Mouse (Mus musculus): ENCODE results near the gene Ess2. TPM values are rescaled to one million over a fixed set of nuclear protein-coding genes. Genes with fewer than 3 reads are reported as not detected.
"Not testable (repeated sequence)": the region's sequence is repeated elsewhere in the genome, so short reads cannot be mapped to it uniquely, and the experiment has no call there.

The Ess2 gene
- polyA plus RNA-seq (2014; fragmentation: Nextera tagmentation; extraction: Ambion mirVana): 38.4 and 40.3 TPM in 2 replicates

- H3K9ac ChIP-seq (replicated peaks; ENCODE audit: low read length): peak within 1 kb of the TSS; percentile 72
- H3K4me2 ChIP-seq (ENCODE audit: low read depth, low read length): peak within 1 kb of the TSS; percentile 83
- H3K9me3 ChIP-seq (replicated peaks; ENCODE audit: control insufficient read depth, low read length): no peaks in the 10 kb centered on the region
- peak; percentile 99 for DNase-seq (ENCODE audit: low spot score)
- no peak within 1 kb of the TSS for H3K27ac ChIP-seq (replicated peaks; ENCODE audit: low read depth, low read length)
- peak; percentile 85 for ATAC-seq (replicated peaks; ENCODE audit: insufficient number of reproducible peaks, low FRiP score, low TSS enrichment, low read depth)
- H3K36me3 ChIP-seq (replicated peaks; ENCODE audit: control insufficient read depth, insufficient read depth, low read depth, low read length): peaks cover 11% of the 10 kb centered on the region
- 0% methylated on average over 35 of the region's 35 CpGs for WGBS
- H3K4me3 ChIP-seq (ENCODE audit: low read depth, low read length): peak within 1 kb of the TSS; percentile 68
- peaks cover 41% of the 10 kb centered on the region for H3K27me3 ChIP-seq (ENCODE audit: control insufficient read depth, insufficient read depth, low read length)
- H3K4me1 ChIP-seq (ENCODE audit: control insufficient read depth, insufficient read depth, low read length): no peaks in the 10 kb centered on the region; the same call in none of the 2 replicates
Observed at GRCm38 (mm10) chr16:17911052-17911595, at the start of gene Ess2. Ess2 (minus strand) TSS chr16:17911348.

GRCm38 (mm10) chr16:17956052-17956638, 45.0 kb upstream of the Ess2 start:
- 95% methylated on average over 16 of the region's 17 CpGs for WGBS
- not testable (repeated sequence) for H3K4me2 ChIP-seq (ENCODE audit: low read depth, low read length); ATAC-seq (replicated peaks; ENCODE audit: insufficient number of reproducible peaks, low FRiP score, low TSS enrichment, low read depth)

DNA sequence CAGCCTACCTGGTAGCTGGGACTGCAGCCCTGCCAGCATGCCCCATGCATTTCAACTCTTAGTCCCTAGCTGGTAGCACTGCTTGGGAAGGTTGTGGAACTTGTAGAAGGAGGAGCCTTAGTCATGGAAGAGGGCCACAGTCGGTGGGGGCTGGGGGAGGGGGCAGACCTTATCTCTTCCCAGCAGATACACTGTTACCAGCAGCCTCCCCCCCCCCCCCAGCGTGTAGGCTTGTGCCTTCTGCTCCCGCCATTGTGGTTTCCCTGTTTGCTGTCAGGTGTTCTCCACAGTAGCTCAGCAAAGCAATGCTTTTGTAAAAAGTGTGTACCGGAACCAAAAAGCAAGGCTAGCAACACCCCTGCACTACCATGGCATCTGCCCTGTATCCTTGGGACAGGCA, 40.5 kb upstream of the Ess2 start:
- Histone ChIP-seq H3K4me1 (ENCODE audit: control insufficient read depth, insufficient read depth, low read length) (no peaks in the 10 kb centered on the region; the same call in 1 of the 2 replicates), H3K9ac (replicated peaks; ENCODE audit: low read length) (no peak overlapping the region), H3K9me3 (replicated peaks; ENCODE audit: control insufficient read depth, low read length) (no peaks in the 10 kb centered on the region), H3K27me3 (ENCODE audit: control insufficient read depth, insufficient read depth, low read length) (no peaks in the 10 kb centered on the region), H3K4me3 (ENCODE audit: low read depth, low read length) (no peak overlapping the region), H3K36me3 (replicated peaks; ENCODE audit: control insufficient read depth, insufficient read depth, low read depth, low read length) (no peaks in the 10 kb centered on the region), H3K4me2 (ENCODE audit: low read depth, low read length) (no peak overlapping the region), H3K27ac (replicated peaks; ENCODE audit: low read depth, low read length) (no peak overlapping the region)
- ATAC-seq (replicated peaks; ENCODE audit: insufficient number of reproducible peaks, low FRiP score, low TSS enrichment, low read depth): no peak
- WGBS: 84% methylated on average over 4 of the region's 4 CpGs
- no peak for DNase-seq (ENCODE audit: low spot score)

More at GRCm38 (mm10) chr16:17956052-17956638, 45.0 kb upstream of the Ess2 start:
- not testable (repeated sequence) for H3K9me3 ChIP-seq (replicated peaks; ENCODE audit: control insufficient read depth, low read length); H3K9ac ChIP-seq (replicated peaks; ENCODE audit: low read length); H3K27ac ChIP-seq (replicated peaks; ENCODE audit: low read depth, low read length); H3K4me3 ChIP-seq (ENCODE audit: low read depth, low read length); H3K27me3 ChIP-seq (ENCODE audit: control insufficient read depth, insufficient read depth, low read length); H3K4me1 ChIP-seq (ENCODE audit: control insufficient read depth, insufficient read depth, low read length); H3K36me3 ChIP-seq (replicated peaks; ENCODE audit: control insufficient read depth, insufficient read depth, low read depth, low read length); DNase-seq (ENCODE audit: low spot score)

DNA sequence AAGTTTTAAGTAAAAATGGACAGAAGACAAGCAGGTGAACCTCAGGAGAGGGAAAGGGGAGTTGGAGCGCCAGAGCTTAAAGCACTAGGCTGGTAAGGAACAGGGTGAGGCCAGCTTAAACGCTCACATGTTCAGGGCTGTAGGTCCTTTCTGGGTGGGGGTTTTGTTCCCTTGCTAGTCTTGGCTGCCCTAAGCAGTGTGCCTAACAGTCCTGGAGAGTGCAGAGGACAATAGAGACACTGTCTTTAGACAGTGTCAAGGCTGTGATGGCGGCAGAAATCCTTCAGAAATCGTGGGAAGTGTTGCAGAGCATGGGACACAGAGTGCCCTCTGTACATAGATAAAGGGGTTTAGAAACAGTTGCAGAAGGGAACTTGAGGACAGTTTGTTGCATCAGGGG, 38.9 kb upstream of the Ess2 start:
- H3K4me2 ChIP-seq (ENCODE audit: low read depth, low read length): no peak overlapping the region
- no peak; the same call in 1 of the 2 replicates for ATAC-seq (replicated peaks; ENCODE audit: insufficient number of reproducible peaks, low FRiP score, low TSS enrichment, low read depth)
- H3K4me3 ChIP-seq (ENCODE audit: low read depth, low read length): no peak overlapping the region
- H3K27me3 ChIP-seq (ENCODE audit: control insufficient read depth, insufficient read depth, low read length): no peaks in the 10 kb centered on the region
- no peak overlapping the region for H3K27ac ChIP-seq (replicated peaks; ENCODE audit: low read depth, low read length)
- no peak overlapping the region for H3K9ac ChIP-seq (replicated peaks; ENCODE audit: low read length)
- no peaks in the 10 kb centered on the region for H3K9me3 ChIP-seq (replicated peaks; ENCODE audit: control insufficient read depth, low read length)
- peak; percentile 6 for DNase-seq (ENCODE audit: low spot score)
- WGBS: 38% methylated on average over 4 of the region's 4 CpGs
- H3K36me3 ChIP-seq (replicated peaks; ENCODE audit: control insufficient read depth, insufficient read depth, low read depth, low read length): no peaks in the 10 kb centered on the region
- H3K4me1 ChIP-seq (ENCODE audit: control insufficient read depth, insufficient read depth, low read length): no peaks in the 10 kb centered on the region; the same call in 1 of the 2 replicates

DNA sequence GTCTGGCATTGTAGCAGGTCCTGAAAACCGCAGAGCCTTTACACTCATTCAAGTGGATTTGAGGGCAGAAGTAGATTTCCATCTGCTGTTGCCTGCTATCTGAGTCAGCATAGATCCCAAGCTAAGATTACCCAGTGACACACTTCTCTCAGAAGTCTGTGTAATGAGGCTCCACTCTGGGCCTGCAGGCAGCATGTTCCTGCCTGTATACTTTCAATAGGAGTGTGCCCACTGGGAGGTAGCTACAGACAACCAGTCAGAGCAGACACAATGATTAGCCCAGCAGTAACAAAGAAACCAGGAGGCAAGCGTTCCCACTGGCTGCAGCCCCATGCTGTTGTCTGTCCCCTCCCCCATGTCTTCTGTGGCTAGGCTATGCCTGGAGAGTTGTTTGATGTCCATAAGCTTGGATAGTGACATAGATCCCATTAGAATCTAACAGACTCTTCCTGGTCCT, 38.3 kb upstream of the Ess2 start:
- Histone ChIP-seq H3K36me3 (replicated peaks; ENCODE audit: control insufficient read depth, insufficient read depth, low read depth, low read length) (no peaks in the 10 kb centered on the region), H3K27me3 (ENCODE audit: control insufficient read depth, insufficient read depth, low read length) (no peaks in the 10 kb centered on the region), H3K4me1 (ENCODE audit: control insufficient read depth, insufficient read depth, low read length) (no peaks in the 10 kb centered on the region; the same call in 1 of the 2 replicates), H3K4me3 (ENCODE audit: low read depth, low read length) (no peak overlapping the region), H3K9ac (replicated peaks; ENCODE audit: low read length) (no peak overlapping the region), H3K27ac (replicated peaks; ENCODE audit: low read depth, low read length) (no peak overlapping the region), H3K9me3 (replicated peaks; ENCODE audit: control insufficient read depth, low read length) (no peaks in the 10 kb centered on the region), H3K4me2 (ENCODE audit: low read depth, low read length) (no peak overlapping the region)
- peak; percentile 45 for DNase-seq (ENCODE audit: low spot score)
- peak; percentile 84 for ATAC-seq (replicated peaks; ENCODE audit: insufficient number of reproducible peaks, low FRiP score, low TSS enrichment, low read depth)
- WGBS: 45% methylated on average over 2 of the region's 2 CpGs

DNA sequence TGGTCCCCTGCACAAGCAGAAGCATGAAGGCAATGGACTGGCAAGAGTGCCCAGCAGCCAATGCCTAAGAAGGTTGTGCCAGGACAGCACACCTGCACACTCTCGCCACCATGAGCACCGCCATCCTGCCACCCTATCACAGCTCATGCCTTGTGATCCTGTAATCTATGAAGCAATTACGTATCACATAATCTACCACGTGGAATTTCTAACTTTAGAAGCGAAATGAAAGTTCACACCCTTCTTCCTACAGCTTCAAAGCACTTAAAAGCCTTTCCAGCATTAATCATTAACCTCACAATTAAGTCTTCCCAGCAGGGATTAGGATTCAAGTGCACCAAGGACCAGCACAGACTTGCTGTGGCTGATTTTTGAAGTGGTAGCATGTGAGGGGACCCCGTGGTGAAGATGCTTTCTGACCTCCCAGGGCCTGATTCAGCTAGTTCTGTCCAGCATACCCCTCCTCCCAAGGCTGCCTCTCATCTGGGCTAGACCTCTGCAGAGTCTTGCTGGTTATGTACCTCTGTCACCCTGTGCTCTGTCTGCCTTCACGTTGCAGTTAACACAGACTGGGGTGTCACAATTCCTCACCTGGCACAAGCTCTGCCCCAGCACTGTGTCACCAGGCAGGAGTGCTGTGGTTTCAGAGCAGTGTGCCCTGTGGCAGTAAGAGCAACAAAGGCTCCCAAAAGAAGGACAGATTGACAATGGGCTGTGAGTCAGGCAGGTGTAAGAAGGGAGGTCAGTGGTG, 34.1 kb upstream of the Ess2 start:
- H3K9ac ChIP-seq (replicated peaks; ENCODE audit: low read length): no peak overlapping the region
- H3K27ac ChIP-seq (replicated peaks; ENCODE audit: low read depth, low read length): no peak overlapping the region
- no peak overlapping the region for H3K4me3 ChIP-seq (ENCODE audit: low read depth, low read length)
- WGBS: 65% methylated on average over 7 of the region's 7 CpGs
- H3K4me1 ChIP-seq (ENCODE audit: control insufficient read depth, insufficient read depth, low read length): no peaks in the 10 kb centered on the region; the same call in 1 of the 2 replicates
- DNase-seq (ENCODE audit: low spot score) (no peak), ATAC-seq (replicated peaks; ENCODE audit: insufficient number of reproducible peaks, low FRiP score, low TSS enrichment, low read depth) (no peak)
- H3K27me3 ChIP-seq (ENCODE audit: control insufficient read depth, insufficient read depth, low read length): no peaks in the 10 kb centered on the region
- H3K36me3 ChIP-seq (replicated peaks; ENCODE audit: control insufficient read depth, insufficient read depth, low read depth, low read length): no peaks in the 10 kb centered on the region
- H3K4me2 ChIP-seq (ENCODE audit: low read depth, low read length): no peak overlapping the region
- no peaks in the 10 kb centered on the region for H3K9me3 ChIP-seq (replicated peaks; ENCODE audit: control insufficient read depth, low read length)

DNA sequence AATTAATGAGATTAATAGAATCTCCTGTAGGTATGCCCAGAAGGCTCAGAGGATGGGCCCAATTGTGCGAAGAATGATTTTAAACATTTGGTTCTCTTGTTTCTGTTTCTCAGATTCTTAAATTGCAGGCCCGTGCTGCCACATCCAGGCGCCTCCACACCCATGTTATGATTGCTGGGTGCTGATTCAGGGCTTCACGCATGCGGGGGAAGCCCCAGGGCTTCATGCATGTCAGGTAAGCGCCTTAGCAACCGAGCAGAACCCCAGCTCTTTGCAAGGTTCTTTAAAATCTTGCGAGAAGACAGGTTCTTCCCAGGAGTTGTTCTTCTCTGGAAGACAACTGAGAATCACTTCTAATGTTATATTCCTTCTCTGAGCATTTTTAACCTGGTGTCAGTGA, 32.3 kb upstream of the Ess2 start:
- no peak overlapping the region for H3K9ac ChIP-seq (replicated peaks; ENCODE audit: low read length)

GRCm38 (mm10) chr16:17939255-17939751, 28.2 kb upstream of the Ess2 start:
- H3K4me3 ChIP-seq (ENCODE audit: low read depth, low read length): no peak overlapping the region
- no peak overlapping the region for H3K4me2 ChIP-seq (ENCODE audit: low read depth, low read length)
- H3K27me3 ChIP-seq (ENCODE audit: control insufficient read depth, insufficient read depth, low read length): no peaks in the 10 kb centered on the region
- H3K4me1 ChIP-seq (ENCODE audit: control insufficient read depth, insufficient read depth, low read length): no peaks in the 10 kb centered on the region
- no peaks in the 10 kb centered on the region for H3K36me3 ChIP-seq (replicated peaks; ENCODE audit: control insufficient read depth, insufficient read depth, low read depth, low read length)
- ATAC-seq (replicated peaks; ENCODE audit: insufficient number of reproducible peaks, low FRiP score, low TSS enrichment, low read depth): no peak
- no peak overlapping the region for H3K27ac ChIP-seq (replicated peaks; ENCODE audit: low read depth, low read length)
- WGBS: 57% methylated on average over 9 of the region's 9 CpGs
- no peak overlapping the region for H3K9ac ChIP-seq (replicated peaks; ENCODE audit: low read length)
- no peaks in the 10 kb centered on the region for H3K9me3 ChIP-seq (replicated peaks; ENCODE audit: control insufficient read depth, low read length)
- no peak for DNase-seq (ENCODE audit: low spot score)

More for the DNA sequence above, 32.3 kb upstream of the Ess2 start:
- 64% methylated on average over 8 of the region's 8 CpGs for WGBS
- no peak overlapping the region for H3K27ac ChIP-seq (replicated peaks; ENCODE audit: low read depth, low read length)
- H3K9me3 ChIP-seq (replicated peaks; ENCODE audit: control insufficient read depth, low read length): no peaks in the 10 kb centered on the region
- H3K36me3 ChIP-seq (replicated peaks; ENCODE audit: control insufficient read depth, insufficient read depth, low read depth, low read length): no peaks in the 10 kb centered on the region
- no peaks in the 10 kb centered on the region for H3K27me3 ChIP-seq (ENCODE audit: control insufficient read depth, insufficient read depth, low read length)
- no peak overlapping the region for H3K4me3 ChIP-seq (ENCODE audit: low read depth, low read length)
- H3K4me2 ChIP-seq (ENCODE audit: low read depth, low read length): no peak overlapping the region
- no peak for DNase-seq (ENCODE audit: low spot score)
- H3K4me1 ChIP-seq (ENCODE audit: control insufficient read depth, insufficient read depth, low read length): no peaks in the 10 kb centered on the region
- ATAC-seq (replicated peaks; ENCODE audit: insufficient number of reproducible peaks, low FRiP score, low TSS enrichment, low read depth): no peak

All from embryonic facial prominence, embryonic 11.5 days (tissue).